Mouse (Mus musculus): Measurements from ENCODE around the gene Zcchc10. TPM values are rescaled to one million over a fixed set of nuclear protein-coding genes. Genes with fewer than 3 reads are reported as not detected.

Gene Zcchc10
- total RNA-seq, 4 experiments from 2014 or later: 10.7 to 14.9 (median 12.4) TPM

Other genes starting within 250 kb of the Zcchc10 start
- gene Hspa4, start 24.2 kb upstream of the Zcchc10 start, total RNA-seq (2022): 100 to 1,000 TPM; 164 to 203 (median 190) TPM
- gene Aff4, start 26.2 kb downstream of the Zcchc10 start, total RNA-seq (2022): 100 to 1,000 TPM; 141 to 221 (median 184) TPM
- gene Leap2, start 98.5 kb downstream of the Zcchc10 start, total RNA-seq (2022): not detected
- gene Uqcrq, start 106.2 kb downstream of the Zcchc10 start, total RNA-seq (2022): 100 to 1,000 TPM; 496 to 883 (median 741) TPM
- 1 to 10 TPM in 2 of 4 experiments, under 1 TPM in 2; 0.37 to 2.9 (median 0.99) TPM for gene Gdf9, start 106.3 kb downstream of the Zcchc10 start, total RNA-seq (2022)
- gene Gm10447, start 132.4 kb downstream of the Zcchc10 start, total RNA-seq (2022): under 1 TPM in 3 of 4 experiments, not detected in 1; 0.21 to 0.59 (median 0.48) TPM
- gene Shroom1, start 132.5 kb downstream of the Zcchc10 start, total RNA-seq (2022): 1 to 10 TPM; 2.6 to 10.0 (median 7.4) TPM
- gene Gm9837, start 145.8 kb downstream of the Zcchc10 start, total RNA-seq (2022): not detected
- gene Gm9945, start 155.5 kb downstream of the Zcchc10 start, total RNA-seq (2022): not detected
- gene Sowaha, start 155.6 kb downstream of the Zcchc10 start, total RNA-seq (2022): 1 to 10 TPM in 1 of 4 experiments, under 1 TPM in 3; 0.32 to 1.0 (median 0.71) TPM
- 10 to 100 TPM; 37.0 to 51.7 (median 42.1) TPM for gene Sept8, start 194.6 kb downstream of the Zcchc10 start, total RNA-seq (2022)
- gene Kif3a, start 242.7 kb downstream of the Zcchc10 start, total RNA-seq (2022): 10 to 100 TPM; 28.4 to 36.3 (median 31.1) TPM

All from adrenal gland, adult 8-10 months (tissue).